Mouse (Mus musculus): ENCODE measurements around the gene Efna3. TPM values are rescaled to one million over a fixed set of nuclear protein-coding genes. Genes with fewer than 3 reads are reported as not detected.

Gene Efna3
- total RNA-seq, 4 experiments from 2014 or later: 0.11 TPM; not detected in 3

DNA sequence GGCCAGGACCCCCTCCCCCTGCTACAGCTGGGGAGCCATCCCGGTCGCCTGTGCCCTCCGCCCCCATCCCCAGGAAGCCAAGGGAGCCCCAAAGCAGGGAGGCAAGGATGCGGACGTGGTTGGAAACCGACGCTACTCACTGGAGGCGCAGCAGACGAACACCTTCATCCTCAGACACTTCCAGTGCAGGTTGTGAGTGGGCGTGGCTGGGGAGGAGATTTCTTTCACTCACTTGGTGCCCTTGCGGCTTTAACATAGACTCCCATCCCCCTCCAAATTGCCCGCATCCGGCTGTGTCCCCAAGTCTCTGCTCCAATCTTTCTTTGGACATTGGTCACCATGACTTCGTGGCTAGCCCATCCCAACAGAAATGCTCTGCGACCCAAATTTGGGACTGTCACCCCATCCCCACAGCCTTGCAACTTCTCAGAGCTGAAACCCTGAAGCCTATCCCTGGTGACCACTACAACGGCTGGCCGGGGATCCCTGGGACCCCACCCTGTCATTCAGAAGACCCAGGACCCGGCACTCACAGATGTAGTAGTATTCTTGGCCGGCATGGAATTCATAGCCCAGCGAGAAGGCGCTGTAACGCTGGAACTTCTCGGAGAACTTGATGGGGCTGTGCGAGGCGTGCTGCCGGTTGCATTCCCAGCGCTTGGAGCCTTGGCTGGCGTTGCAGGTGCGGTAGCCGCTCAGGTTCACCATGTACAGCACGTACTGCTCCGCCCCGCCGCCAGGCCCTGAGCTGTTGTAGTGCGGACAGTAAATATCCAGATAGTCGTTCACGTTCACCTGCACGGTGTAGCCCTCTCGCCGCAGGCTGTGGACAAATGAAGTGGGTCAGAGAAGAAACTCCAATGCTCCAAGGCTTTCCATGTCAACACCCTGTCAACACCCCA, 6.6 kb downstream of the Efna3 start:
- no peak for DNase-seq (ENCODE audit: low spot score)

DNA sequence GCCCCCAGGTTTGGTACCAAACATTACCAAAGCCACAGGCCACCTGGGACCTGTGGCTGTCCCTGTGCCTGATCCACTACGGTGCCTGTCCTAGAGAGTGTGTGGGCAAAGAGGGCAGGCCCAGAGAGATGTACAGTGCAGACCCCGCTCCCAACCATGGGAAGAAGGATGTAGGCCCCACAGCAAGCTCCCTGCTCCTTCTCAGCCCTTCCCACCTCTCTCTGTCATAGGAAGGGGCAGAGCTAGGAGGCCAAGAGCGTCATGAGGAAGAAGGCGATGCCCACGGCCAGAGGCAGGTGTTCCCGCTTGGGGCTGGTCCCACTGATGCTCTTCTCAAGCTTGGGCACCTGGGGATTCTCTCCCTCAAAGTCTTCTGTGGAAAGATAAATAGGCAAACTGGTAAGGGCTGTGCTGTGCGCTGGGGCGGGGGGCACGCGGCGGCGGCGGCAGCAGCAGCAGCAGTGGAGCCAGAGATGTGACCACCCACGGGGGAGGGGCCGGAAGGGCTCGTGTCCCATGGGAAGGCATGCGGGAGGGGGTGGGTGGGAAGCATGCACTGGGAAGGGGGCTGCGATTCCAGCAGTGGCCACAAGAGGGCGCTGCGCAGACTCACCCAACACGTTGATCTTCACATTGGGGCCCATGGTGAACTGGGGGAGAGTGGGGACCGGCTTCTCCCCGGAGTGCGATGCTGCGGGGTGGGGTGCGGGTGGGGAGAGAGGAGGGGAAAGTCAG, 7.4 kb downstream of the Efna3 start:
- DNase-seq (ENCODE audit: low spot score): peak; percentile 69

DNA sequence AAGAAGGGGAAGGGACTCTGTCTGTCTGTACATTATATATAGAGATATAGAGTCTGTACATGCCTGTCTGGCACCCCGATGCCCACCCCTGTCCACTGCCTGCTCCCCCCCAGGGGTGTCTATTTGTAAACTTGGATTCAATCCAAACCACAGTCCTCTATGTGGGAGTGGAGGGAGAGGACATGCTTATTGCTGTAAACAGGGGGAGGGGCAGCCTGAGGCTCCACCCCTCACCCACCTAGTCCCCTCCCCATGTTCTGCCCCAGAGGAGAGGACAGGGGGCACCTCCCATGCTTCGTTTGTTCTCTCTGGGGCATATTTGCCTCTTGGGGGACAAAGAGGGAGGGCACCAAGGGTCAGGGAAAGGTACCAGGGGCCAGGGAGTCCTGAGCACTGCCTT, 8.0 kb downstream of the Efna3 start:
- DNase-seq (ENCODE audit: low spot score): no peak

DNA sequence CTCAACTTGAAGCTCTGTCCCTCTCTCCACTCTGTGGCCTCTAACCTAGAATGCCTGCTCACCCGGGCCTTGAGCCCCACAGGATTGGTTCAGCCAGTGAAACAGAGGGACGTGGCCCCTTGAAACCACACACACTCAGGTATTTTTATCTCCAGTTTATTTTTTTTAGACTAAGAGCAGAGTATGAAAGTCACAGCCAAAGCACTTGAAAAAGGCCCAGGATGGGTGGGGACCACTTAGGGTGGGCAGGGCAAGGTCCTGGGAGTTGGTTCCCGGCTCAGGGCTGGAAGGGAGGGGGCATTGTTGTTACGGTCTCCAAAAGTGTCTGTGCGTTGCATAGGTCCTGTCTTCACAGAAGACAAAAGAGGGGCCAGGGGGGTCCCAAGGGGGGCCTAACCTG, 8.4 kb downstream of the Efna3 start:
- DNase-seq (ENCODE audit: low spot score): no peak

DNA sequence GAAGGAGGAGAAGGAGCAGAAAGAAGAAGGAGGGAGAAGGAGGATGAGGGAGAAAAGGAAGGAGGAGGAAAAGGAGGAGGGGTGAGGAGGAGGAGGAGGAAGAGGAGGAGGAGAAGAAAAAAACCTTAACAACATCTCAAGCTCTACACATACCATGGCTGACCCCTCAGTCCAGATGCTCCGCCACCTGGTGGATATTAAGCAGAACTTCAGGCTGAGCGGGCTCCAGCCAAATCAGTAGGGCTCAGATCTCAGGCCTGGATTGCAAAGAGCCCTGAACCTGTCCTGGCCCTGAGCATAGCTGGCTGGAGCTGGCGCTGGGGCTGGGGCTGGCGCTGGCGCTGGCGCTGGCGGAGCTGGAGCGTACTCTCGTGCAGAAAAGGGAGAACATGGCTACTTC, 14.7 kb downstream of the Efna3 start:
- peak; percentile 73 for DNase-seq (ENCODE audit: low spot score)

DNA sequence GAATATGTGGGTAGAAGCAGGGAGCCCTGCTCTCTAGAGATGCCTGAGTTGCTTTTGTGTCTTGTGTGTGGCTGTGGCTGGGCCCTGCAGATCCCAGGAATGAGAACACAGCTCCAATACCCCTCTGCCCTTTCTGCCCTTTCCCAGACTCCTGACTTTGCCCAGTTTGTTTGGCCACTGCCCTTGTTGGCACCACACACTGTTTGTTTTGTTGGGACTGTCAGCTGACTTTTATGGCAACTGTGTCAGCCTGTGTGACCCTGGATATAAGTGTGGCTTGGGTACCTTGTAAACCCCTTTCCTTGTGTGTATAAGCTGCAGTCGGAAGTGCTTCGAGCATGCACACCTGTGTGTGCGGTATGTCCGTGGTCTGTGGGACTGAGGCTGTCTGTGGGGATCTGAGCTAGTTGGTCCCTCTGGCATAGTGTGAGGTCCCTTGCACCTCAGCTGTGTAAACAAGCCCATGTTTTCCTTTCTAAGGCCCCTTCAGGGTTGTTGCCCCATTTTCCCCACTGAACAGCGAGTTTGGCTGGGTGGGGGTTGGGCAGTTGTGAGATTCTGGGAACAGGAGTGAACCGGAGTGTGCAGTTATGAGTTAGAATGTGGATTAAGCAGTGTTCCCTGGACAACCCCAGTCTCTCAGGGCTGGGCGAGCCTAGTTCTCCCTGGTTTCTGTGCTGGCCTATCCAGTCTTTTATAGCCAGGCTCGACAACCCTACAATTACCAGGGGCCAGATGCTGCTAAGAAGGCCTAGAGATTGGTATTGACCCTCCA, 17.0 kb downstream of the Efna3 start:
- no peak for DNase-seq (ENCODE audit: low spot score)

DNA sequence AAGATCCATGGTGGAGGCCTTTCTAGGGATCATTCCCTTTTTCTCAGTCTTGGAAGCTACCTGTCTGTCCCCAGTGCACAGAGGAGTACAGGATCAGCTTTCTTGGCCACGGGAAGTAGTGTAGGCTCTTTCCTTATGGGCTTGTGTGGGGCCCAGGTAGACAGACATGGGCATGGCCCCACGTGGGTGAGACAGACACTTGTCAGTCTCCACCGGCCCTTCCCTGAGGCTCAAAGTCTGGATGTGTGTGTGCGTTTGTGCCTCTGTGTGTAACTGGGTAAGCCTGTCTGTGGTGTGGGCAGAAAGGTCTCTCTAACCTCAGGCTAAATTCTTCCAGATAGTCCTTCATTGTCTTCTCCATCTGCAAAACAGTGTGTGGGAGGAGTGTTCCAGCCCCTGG, 17.7 kb downstream of the Efna3 start:
- DNase-seq (ENCODE audit: low spot score): no peak

DNA sequence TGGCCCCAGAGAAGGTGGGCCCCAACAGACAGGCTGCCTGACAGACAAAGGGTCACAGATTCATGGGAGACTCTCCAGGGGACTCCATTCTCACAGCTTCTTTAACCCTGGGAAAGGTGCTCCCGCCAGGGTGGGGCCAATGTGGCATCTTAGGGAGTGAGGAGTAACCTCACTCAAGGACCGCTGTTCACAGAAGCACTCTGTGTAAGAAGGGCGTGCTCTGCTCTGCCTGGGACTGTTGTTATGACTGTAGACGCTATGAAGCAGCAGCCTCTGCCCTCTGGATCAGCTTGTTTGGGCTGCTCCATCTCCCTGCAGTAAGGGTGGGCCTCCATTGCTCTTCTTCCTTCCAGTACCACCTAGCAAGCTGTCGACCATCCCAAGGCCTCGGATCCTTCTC, 18.3 kb downstream of the Efna3 start:
- DNase-seq (ENCODE audit: low spot score): no peak

DNA sequence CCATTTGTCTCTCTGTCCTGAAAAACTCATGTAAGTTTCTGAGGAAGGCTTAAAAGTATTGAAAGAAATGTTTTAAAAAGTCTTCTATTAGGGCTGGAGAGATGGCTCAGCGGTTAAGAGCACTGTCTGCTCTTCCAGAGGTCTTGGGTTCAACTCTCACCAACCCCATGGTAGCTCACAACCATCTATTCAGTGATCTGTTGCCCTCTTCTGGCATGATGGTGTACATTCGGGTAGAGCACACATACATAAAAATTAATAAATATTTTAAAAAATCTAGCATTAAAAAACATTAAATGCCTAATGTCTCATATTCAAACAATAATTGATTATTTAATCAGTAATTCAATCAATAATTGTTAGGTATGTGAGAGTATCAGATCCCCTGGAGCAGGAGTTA, 22.3 kb downstream of the Efna3 start:
- DNase-seq (ENCODE audit: low spot score): no peak

DNA sequence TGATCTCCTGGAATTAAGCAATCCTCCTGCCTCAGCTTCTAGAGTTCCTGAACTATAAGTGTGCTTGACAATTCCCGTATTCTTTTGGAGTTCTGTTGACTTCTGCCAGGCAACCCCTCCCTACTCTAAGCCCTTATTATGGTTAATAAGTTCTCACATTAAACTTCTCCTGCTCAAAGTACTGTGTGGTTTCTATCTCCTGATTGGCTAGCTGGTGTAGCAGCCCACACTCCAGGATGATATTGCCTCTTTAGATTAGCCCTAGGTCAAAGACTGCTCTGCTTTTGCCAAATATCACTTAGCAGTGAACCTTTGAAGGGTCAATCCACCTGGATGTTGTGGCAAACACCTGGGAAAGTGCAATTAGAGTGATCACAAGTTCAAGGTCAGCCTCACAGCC, 22.7 kb downstream of the Efna3 start:
- no peak for DNase-seq (ENCODE audit: low spot score)

DNA sequence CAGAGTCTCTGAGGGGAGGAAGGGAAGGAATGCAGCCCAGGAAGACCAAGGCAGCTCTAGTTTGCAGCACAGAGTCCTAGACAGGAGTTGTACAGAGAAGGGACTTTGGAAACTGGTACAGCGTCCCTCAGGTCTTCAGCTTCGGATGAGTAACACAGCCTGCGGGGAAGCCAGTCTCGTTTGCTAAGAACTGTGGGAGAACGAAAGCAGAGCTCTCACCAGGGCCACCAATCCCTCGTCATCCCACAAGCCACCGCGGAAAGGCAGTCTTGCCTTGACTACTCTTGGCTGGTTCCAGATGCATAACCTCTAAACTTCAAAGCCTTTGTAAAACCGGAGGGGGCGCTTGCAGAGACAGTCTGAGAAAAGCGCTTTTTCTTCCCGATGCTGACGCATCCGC, 23.3 kb downstream of the Efna3 start:
- no peak for DNase-seq (ENCODE audit: low spot score)

DNA sequence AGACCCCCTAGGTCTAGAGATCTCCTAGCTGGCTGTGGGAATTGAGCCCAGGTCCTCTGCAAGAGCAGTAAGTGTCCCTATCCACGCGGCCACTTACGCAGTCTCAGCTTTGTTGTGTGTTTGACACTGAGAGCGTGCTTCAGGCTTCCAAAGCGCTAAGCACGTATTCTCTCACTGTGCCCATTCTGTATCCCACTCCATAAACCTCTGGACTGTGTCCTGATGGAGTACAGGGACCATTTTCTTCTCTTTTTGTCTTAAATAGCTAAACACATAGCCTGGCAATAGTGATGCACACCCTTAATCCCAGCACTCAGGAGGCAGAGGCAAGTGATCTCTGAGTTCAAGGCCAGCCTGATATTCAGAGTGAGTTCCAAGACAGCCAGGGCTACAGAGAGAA, 23.9 kb downstream of the Efna3 start:
- no peak for DNase-seq (ENCODE audit: low spot score)

DNA sequence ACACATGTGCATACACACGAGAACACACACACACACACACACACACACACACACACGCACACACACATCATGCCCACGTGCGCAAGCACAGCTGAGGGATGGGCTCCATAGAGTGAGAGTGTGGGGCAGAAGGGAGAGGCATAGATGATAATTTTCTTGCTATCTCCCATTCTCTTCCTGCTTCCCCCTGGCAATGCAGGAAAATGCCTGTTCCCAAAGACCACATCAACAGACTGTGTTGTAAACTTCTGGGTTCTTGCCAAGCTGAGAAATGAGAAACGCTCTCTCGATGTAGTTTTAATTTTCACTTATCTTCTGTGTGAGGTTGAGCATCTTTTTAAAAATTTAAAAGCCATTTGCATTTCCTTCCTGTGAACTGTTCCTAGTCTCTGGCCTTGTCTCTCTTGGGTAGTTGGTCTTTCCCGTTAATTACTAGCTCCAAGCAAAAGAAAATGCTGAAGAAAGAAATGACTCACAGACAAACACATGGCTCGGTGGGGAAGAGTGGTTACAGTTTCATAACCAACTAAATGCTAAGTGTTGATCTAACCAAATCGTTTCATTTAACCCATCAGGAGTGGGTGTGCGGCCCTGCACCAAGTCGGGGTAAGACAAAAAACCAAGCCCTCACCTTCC, 25.9 kb downstream of the Efna3 start:
- DNase-seq (ENCODE audit: low spot score): no peak

DNA sequence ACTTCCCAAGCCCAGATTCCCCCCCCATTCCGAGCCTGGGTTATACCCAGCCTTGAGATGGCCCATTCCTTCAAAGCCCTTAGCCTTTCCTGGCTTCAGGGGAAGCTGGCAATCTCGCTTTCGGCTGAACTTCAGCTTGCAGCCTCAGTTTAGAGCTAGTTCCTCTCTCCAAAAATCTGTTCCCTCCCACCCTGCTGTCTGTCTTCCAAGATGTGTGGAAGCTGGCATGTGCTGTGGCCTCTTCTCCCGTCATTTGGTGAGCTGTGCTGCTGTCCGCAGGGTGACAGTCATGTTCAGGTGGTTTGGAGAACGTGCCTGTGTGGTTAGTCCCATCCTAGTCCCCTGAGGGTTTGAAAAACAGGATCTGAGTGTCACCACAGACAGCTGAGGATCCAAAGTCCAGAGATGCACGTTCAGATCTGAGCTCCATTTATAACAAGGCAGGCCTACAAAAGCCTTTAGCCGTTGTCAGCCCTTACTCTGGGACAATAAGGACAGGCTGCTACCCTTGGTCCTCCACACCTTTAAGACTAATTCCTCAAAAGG, 27.0 kb downstream of the Efna3 start:
- no peak for DNase-seq (ENCODE audit: low spot score)

DNA sequence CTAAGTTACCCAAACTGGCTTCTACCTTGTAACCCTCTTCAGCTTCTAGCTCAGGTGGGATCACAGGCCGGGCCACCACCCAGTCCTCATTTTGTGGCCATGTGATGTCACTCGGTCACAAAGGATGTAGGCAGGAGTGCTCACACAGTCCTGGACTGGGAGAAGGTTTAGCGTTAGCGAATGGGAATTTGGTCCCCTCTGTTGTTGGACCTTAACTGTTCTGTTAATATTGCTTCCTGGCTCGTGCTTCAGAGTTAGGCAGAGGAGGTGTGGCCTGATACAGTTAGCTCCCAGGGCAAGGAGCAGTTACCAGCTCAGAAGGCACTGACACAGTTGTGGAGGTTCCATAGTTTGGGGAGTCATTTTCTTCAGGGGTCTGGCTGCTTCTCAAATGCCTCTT, 28.6 kb downstream of the Efna3 start:
- no peak for DNase-seq (ENCODE audit: low spot score)

DNA sequence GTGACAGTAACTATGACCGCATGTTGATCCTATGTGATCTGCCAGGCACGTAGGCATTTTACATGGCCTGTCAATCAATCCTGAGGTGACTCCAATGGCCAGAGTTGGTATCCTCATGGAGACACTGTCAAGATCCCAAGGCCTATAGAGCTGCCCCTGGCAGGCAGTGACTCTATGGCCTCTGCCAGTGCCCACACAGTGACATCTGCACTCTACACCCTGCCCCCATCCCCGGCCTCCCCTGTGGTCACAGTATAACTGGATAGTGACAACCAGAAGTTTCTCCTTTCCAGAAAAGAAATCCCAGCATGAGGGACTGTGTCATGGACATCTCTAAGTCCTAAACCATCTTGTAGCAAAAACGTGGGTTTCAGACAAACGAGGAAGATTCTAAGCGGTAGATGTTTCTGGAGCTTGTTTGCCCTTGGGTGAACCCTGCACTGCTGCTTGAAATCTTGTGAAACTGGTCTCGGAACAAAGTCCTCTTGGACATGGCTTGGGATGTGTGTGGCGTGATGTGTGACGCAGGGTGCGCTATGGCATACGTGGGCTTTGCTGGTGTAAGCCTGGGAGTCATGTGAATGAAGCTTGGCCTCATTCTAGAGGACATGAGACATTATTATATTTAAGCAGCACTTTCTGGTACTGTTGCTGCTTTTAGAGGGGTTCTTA, 29.4 kb downstream of the Efna3 start:
- DNase-seq (ENCODE audit: low spot score): no peak

DNA sequence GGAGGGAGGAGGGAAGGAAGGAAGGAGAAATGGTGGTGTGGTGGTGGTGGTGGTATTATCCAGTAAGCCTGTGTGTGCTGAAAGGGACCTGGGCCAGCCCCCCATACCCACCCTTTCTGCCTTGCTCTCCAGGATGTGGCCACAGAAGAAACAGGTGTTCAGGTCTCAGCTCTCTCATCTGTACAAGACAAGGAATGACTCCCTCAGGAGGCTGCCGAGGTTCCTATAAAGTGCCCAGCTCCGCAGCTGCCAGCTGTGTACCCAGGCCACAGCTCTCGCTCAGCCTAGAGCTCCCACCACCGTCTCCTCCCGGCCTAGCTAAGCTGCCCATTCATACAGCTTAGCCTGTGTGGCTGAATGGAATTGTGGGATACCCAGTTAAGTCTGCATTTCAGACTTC, 30.5 kb downstream of the Efna3 start:
- no peak for DNase-seq (ENCODE audit: low spot score)

DNA sequence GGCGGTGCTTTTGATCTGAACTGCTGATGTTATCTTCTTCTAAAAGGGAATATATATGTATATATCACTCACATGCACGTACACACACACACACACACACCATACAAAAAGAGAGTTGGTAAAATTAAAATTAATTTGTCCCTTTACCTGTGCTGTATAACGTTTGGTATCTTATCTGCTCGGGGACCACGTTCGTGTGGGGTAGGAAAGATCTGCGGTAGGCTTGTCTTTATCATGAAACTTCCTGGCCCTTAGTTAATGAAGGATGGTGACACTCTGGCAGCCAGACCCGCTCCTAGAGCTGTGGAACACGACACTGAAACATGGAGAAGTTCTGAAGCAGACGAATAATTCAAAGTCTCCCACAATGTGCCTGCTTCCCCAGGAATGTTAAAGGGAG, 30.9 kb downstream of the Efna3 start:
- DNase-seq (ENCODE audit: low spot score): no peak

DNA sequence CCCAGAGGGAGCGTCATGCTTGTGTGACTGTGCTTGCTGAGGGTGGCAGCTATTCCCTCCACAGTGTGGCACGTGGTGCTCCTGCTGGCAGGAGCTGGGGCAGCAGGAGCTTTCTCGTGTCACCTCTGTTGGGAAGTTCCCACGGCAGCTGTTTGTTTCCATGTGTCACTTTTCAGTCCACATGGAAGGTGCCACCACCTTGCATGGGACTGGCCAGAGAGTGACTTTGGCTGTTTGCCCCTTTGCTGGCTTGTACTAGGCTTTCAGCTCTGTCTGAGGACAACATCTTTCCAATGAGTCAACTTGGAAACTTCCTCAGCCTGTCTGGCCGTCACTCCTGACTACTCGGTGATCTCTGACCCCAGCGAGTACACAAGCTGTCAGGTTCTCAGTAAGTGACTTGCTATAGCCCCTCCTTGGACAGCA, 34.2 kb downstream of the Efna3 start:
- no peak for DNase-seq (ENCODE audit: low spot score)

DNA sequence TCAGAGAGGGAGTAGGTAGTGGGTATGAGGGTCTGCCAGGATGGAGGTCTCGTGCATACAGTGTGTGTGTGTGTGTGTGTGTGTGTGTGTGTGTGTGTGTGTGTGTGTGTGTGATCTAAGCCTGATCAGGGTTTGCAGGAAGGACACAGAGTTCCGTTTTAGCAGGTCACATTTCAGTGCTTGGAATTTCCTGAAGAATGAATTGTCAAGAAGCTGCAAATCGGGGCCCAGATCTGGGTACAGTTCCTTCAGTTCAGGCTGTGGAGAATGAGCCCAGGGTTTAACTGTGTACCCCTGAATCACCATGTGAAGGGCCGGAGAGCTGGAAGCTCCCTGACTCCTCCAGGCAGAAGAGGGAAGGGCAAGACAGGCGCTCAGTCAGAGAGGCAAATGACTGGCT, 35.5 kb downstream of the Efna3 start:
- DNase-seq (ENCODE audit: low spot score): no peak

DNA sequence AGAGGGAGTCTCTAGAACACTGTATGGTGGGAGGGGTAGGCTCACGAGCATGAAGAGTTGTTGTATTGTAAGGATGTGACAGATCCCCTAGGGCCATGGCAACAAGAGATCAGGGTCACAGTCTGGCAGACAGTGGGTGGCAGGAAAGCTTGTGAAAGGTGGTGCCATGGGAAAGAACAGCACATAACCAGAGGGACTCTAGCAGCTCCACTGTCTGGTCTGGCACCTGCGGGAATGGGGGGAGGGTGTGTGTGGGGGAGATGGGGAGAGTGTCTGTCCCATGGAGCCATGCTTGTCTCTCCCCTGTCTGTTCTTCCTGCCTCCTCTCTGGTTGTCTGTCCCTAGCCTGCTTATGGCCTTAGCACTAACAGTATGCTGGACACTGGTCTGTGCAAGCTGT, 37.2 kb downstream of the Efna3 start:
- DNase-seq (ENCODE audit: low spot score): no peak
